Mouse (Mus musculus) CH12.LX (cell line): Measurements from ENCODE around the gene Ptpn14.

Experiments used
- CTCF ChIP-seq, 2 experiments: IDR thresholded peaks in 1 of 2; conservative IDR thresholded peaks in 1 of 2; 2 replicates each; pipeline ENCODE4 v1.5.1; 2011 to 2012; ENCODE audit warnings: low read depth in 2 of 2, low read length in 2 of 2, improper control_type of control experiment in 1 of 2, inconsistent platforms in 1 of 2, mild to moderate bottlenecking in 1 of 2, moderate library complexity in 1 of 2
- UBTF ChIP-seq: IDR thresholded peaks from 2 replicates; pipeline ENCODE4 v1.6.1; 2012; ENCODE audit warnings: low read depth, mild to moderate bottlenecking, inconsistent platforms, low read length, improper control_type of control experiment, moderate library complexity
- USF1 ChIP-seq: IDR thresholded peaks from 2 replicates; pipeline ENCODE4 v1.6.1; 2014; ENCODE audit warnings: low read depth, mild to moderate bottlenecking, inconsistent platforms, low read length, improper control_type of control experiment

DNA sequence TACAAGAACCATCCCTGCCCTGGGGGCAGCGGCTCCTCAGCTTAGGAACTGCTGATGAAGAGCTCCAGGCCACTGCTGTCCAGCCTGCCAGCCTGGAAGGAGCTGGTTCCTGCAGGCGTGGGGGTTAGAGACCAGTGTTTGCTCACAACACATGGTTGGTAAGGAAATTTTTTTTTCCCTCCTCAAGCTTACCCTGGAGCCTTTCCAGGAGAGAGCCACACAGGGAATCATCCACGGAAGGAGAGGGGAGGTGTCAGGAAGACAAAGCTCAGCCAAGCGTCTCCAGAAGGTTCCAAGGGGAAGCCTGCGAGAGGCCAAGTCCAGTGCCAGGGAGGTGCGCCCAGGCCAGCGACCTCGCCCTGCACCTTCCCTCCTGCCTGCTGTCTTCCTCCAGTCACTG lies 151.9 kb downstream of the Ptpn14 start:
- TF ChIP-seq USF1 (no peak), CTCF (conservative IDR thresholded peaks at IDR 0.05 in 1 of 2, IDR thresholded peaks at IDR 0.05 in 1 of 2; ENCODE audit: low read depth in 2 of 2, low read length in 2 of 2) (no peak), UBTF (no peak)
